Mouse (Mus musculus) E14TG2a.4 (cell line): ENCODE results near the gene Cacna1d.

ENCODE experiments used
- CTCF ChIP-seq: conservative IDR thresholded peaks from 2 replicates; pipeline ENCODE4 v1.5.1; 2014; ENCODE audit warnings: low read length
- NANOG ChIP-seq: IDR thresholded peaks from 2 replicates; pipeline ENCODE4 v1.6.1; 2014; ENCODE audit warnings: borderline replicate concordance, low read length, mixed read lengths

DNA sequence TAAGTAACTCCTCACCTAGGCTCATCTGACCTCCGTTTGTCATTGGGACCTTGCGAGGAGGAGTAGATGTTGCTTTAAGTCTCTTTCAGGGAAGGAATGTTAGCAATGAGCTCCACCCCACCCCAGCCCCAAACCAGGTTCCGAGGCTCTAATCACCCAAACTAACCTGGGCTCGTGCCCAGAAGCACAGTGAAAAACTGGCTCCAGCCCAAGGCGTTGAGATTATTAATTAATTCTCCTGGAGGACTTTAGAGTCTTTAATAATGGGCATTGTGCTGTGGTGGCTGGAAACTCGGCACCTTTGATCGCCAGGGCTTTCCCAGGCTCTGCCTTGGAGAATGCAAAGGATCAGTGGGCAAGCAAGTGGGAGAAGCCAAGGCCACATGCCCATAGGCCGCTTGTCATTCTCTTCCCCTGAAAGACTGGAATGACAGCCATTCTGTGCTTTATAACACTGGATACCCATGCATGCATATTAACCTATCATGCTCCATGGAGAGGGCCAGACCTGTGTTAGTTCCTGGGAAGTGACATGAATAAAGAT, 39.5 kb upstream of the Cacna1d start:
- no peak for TF ChIP-seq CTCF
- no peak for TF ChIP-seq NANOG
